Mouse (Mus musculus): ENCODE results near the gene Ank. TPM values are rescaled to one million over a fixed set of nuclear protein-coding genes. Genes with fewer than 3 reads are reported as not detected.
"Not testable (repeated sequence)": the region's sequence is repeated elsewhere in the genome, so short reads cannot be mapped to it uniquely, and the experiment has no call there.

The Ank gene
- 100 to 1,000 TPM; 109 TPM for total RNA-seq (2021)

DNA sequence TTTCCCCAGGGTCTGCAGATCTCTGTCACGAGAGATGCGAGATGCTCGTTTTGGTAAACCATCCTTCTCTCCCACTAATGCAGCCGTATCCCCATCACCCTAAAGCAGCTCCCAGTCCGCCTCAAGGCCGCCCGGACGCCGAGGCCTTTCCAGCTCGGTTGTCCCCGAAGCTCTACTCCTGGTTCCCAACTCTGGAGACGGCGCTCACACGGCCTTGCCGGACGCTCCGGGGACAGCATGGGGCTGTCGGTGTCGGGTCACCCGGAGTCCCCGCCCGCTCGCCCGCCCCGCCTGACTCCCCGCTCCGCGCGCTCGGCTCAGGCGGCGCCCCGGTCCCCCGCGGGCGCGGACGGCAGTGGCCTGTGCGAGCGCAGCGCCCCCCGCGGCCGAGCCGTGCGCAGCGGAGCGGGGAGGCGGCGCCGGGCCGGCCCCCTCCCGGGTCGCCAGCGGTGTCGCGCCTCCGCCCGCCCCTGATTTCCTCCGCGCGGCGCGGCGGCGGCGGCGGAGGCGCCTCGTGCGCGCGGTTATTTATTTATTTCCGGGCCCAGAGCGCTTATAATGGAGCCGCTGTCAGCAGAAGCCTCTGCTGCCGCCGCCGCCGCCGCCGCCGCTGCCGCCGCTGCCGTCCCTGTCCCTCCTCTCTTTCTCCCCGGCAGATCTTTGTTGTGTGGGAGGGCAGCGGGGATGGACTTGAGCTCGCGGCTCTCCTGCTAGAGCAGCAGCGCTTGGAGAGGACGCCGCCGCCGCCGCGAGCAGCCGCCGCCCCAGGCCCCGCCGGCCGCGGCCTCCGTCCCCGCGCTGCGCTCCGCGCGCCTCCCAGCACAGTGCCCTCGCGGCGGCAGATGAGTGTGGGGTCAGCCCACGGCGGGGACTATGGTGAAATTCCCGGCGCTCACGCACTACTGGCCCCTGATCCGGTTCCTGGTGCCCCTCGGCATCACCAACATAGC, at the start of gene Ank:
Gene Ank (plus strand): TSS at position 547 of the 950 bp plus-strand sequence.
- peak; percentile 75 for DNase-seq
- intact Hi-C loops (cut with DNase I): loop anchor here (2.0 to 10.0 kb wide), 2 partner anchors 118 to 142 kb away; no protein-coding TSS in a partner anchor

DNA sequence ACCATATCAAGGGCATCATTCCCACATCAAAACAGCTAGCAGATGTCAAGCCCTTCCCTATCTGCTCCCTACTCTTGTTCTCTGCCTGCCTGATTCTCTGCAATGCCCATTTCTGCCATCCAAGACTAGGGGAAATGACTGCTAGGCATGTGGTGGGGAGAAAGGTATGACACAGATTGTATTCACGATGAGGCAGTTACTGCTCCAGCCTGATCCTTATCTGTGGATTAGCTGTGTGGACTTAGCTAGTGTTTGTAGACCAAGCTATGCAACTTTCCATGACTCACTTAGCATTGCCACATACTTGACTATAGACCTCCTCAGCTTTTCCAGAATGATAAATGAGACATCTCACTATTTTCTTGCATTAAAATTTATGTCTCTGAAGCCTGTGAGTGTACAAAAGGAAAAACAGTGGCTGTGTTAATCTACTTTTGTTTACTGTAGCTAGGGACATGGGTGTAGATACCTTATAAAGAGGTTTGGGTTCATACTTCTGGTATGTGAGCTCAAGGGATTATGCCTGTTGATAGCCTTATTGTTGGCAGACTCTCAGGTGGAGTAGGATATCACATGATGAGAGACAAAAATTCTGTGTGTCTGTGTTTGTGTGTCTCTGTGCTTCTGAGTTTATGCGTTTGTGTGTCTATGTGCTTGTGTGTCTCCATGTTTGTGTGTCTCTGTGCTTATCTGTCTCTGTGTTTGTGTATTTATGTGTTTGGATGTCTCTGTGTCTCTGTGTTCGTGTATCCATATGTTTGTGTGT, 47.7 kb upstream of the Ank start:
- no peak for DNase-seq
- intact Hi-C loops (cut with DNase I): no loop called here

DNA sequence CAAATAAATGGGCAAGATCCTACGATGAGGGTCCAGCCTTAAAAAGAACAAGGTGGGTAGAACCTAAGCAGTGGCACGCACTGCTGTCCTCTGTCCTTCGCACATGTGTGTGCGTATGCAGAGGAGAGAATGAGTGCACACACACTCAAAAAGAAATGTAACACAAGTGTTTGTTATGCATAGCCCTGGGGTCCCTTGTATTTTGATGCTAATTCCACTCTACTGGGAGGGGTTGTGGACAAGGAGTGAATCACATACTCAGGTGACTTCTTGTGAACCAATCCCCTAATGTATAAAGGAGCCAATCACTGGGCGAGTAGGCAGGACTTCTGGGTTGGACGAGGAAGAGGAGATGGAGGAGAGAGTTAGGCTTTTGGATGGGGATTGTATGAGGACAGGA, 44.9 kb upstream of the Ank start:
- intact Hi-C loops (cut with DNase I): no loop called here
- DNase-seq: no peak

DNA sequence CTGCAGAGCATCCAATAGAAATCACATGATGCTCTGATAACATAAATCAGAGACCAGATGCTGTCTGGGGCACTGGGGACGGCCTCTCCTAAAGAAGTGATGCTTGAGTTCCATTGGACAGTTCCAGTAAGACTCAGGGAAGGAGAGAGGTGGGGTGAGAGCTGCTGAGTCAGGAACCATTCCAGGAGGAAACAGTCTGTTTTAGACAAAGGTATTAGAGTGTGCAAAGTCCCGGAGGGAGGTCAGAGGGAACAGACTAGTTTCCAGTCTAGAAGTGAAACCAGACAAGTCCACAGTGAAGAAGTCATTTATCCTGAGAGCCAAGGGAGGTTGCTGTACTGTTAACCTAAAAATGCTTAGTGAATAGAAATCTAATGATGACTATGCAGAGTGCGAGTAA, 38.9 kb upstream of the Ank start:
- intact Hi-C loops (cut with DNase I): no loop called here
- no peak for DNase-seq

DNA sequence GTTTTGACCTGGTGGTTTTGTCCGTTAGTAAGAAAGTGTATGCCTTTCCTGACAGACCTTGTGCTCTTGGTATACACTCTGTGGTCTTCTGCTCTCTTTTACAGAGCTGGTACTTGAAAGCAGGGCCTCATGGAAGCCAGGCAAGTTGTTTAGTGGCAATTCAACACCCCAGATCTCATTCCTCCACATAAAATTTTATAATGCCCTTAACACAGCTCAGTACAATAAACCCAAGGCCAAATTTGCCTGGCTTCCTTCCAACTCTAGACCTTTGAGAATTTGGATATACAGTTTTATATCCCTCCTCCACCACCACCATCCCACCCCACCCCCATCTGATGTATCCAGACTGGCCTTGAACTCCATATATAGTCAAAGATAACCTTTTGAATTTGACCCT, 36.2 kb upstream of the Ank start:
- intact Hi-C loops (cut with DNase I): no loop called here
- DNase-seq: no peak

DNA sequence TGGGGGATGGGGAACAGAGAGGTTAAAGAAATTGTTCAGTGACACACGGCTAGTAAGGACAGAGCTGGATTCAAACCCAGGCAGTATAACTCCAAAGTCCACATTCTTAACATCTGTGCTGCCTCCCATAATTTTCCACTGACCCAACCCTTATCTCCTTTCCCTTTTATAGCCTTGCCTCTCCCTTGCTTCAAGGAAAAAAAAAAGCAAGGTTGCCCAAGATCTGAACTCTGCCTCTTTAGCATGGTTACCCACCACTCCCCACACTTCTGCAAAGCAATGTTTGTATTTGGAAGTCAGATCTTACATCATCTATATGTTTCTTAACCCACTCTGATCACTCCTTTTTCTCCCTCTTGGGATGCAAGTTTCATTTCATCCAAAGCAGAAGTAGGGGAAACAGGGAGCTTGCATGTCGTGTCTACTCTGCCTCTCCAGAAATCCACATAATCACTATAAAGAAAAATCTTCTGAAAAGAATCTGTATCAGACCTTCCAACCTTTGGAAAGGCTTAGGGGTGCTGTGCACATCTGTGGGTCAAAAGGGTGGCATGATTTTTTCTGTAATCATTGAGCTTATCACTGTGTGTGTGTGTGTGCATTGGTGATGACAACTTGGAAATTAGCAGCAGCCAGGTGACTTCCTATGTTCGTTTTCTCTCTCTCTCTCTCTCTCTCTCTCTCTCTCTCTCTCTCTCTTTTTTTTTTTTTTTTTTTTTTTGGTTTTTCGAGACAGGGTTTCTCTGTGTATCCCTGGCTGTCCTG, 33.4 kb upstream of the Ank start:
- intact Hi-C loops (cut with DNase I): no loop called here
- DNase-seq: no peak

DNA sequence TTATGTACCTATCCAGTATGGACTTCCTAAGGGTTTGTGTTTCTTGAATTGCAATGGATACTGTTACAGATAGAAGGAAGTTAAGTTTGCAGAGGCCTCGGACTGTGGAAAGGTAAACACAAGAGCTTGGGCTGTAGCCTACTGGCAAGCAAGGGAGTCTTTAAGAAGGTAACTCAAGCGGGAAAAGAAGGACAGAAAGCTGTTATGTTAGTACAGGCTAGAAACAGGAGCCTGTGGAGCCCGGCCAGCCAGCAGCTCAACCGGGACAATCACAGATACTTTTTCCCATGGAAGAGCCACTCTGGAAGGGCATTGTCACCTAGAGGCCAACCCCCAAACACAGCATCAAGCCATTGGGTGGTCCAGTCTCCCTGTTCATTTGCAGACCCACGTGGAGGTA, 31.1 kb upstream of the Ank start:
- no peak for DNase-seq
- intact Hi-C loops (cut with DNase I): no loop called here

DNA sequence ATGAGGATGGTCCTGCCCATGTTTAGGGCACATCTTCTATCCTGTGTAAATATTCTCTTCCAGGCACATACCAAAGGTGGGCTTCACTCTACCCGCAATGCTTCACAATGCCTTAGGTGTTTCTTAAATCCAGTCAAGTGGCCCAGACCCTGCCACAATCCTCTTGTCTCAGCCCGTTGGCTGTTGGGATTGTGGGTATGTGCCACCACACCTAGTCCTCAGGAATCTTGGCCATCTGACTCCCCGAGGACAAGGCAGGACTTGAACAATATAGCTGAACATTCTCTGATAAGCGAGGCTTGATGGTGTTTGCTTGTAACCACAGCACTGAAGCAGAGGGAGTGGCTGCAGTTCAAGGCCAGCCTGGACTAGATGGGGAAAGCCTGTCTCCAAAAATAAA, 30.3 kb upstream of the Ank start:
- DNase-seq: no peak
- intact Hi-C loops (cut with DNase I): no loop called here

DNA sequence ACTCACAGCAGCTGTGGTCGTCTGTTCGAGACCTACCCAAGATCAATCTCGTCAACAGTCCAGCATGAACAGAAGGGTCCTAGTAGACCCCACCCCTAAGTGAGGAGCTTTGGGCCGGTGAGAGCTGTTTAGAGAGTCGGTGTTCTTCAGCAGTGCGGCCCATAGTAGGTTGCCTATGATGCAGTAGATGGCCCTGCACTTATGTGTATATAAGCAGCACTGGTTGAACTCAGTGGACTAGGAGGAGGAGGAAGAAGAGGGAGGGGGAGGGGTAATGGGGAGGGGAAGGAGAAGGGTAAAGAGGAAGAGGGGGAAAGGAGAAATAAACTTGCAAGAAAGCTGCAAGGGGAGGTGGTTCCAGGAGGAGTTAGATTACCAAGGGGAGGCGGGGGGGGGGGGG, 25.4 kb upstream of the Ank start:
- intact Hi-C loops (cut with DNase I): no loop called here
- DNase-seq: no peak

DNA sequence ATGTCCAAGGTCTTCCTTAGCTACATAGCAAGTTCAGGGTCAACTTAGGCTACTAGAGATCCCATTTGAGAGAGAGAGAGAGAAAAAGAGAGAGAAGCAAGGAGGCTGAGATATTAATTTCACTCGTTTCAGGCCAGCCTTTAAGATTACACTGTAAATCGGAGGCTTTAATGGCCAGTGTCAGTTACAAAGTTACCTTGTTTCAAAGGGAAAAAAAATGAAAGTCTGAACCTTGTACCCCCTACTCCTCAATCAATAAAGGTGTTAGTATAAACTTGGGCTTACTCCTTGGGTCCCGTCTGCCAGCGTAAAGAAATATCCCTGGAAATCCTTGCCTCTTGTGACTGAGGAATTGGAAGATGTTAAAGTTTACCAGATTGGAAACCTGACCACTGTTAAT, 24.9 kb upstream of the Ank start:
- intact Hi-C loops (cut with DNase I): no loop called here
- DNase-seq: no peak

DNA sequence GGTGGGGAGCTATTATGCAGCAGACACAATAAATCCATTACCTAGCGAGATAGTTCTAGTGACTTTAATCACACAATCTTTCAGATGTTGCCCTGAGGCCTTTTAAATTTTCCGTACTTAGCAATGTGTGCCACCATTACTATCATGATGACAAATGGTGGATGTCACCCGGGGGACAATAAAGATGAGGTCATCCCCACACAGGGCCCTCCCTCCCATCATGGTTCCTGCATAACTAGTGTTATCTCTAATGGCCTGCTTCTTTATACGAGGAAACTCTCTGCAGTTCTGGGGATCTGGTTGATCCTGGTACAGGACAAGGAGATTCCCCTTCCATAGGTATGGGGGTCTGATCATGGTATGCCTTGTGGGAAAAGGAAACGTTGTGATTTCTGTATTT, 24.5 kb upstream of the Ank start:
- DNase-seq: no peak
- intact Hi-C loops (cut with DNase I): no loop called here

DNA sequence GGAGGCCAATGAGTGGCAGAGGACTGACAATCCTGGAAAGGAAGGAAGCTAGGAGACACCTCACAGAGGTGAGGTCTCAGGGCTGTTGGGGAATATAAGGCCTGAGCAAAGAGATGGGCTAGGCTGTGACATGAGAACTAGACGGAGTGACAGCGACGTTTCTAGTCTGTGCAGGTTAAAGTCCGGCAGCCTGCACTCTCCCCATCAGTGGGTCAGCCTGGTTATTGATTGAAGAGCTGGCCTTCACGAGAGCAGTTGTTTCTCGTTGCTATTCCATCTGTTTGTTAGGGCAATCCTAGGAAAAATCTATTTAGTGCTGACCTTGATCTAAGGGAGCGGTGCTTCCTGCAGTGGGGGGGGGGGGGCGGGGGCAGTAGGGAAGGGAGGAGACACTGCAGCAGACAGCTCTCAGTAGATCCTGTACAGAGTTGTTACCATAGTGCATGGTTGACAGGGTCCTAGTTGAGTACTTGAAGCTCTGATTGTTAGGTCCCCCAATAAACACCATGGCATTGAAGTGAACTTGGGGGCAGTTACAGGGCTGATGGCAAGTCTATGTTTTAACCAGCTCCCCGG, 21.6 kb upstream of the Ank start:
- intact Hi-C loops (cut with DNase I): no loop called here
- DNase-seq: no peak

DNA sequence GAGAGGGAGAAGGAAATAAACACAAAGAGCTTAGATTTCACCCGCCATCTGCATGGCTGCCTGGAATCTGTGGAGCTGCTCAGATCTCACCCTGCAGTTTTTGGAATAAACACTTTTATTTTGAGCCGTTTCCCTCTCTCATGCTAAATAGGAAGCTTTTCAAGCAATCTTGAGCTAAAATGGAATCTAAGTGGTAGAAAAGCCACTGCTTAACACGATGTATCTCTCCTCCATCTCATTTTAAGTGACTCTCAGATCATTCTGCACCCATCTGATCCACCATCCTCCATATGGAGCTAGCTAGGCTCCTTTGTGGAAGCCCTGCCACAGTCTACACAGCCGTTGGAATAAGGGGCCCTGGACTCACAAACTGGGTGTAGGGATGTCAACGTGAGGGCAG, 15.8 kb upstream of the Ank start:
- intact Hi-C loops (cut with DNase I): no loop called here
- DNase-seq: no peak

DNA sequence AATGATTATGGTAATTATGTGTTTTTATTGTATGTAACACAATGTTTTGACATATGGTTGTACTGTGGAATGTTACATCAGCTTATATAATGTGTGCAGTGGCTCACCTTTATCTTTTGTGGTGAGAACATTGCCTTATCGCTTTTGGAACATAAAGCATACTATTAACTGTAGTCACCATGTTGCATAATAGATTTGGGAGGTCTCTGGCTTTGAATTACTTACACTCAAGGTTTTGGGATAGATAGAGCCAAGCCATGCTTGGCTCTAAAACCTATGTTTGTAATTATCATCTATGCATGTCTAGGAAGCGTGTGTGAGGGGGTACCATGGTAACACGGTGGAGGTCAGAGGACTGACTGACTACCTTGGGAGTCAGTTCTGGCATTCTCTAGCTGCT, 14.7 kb upstream of the Ank start:
- intact Hi-C loops (cut with DNase I): no loop called here
- DNase-seq: no peak

DNA sequence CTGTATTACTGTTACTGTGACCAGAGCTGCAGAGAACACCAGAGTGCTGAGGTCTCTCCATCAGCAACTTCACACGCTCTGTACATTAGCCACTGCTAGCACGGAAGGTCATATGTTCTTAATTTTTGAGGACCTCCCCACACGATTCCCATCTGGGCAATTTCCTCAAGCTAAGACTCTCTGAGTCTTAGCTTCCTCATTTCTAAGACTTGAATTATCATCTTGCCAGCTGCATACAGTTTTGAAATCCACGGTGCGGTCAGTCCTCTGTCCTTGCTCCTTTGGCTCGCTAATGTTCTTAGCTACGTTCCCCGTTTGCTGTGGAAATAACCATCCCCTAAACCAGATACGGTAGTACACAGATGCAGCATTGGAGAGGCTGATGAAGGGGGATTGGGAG, 14.0 kb upstream of the Ank start:
- DNase-seq: no peak

DNA sequence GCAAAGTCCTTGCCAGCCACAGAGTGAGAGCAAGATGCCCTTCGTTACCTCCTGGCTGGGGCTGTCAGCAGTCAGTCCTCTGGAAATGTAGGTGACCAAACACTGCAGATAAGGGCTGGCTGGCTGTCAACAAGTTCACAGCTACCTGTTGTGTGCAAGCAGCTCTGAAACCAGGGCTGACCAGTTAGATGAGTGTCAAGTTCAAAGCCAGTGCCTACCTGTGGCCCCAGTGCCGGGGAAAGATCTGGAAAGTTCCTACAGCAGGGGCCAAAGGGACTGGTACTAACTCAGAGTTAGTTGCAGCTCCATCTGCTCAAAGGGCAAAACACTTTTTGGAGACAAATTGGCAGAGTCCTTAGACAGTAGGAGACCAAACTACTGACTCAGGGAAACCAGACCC, 9.5 kb upstream of the Ank start:
- intact Hi-C loops (cut with DNase I): no loop called here
- DNase-seq: no peak

More for the DNA sequence above, 14.0 kb upstream of the Ank start:
- intact Hi-C loops (cut with DNase I): no loop called here

DNA sequence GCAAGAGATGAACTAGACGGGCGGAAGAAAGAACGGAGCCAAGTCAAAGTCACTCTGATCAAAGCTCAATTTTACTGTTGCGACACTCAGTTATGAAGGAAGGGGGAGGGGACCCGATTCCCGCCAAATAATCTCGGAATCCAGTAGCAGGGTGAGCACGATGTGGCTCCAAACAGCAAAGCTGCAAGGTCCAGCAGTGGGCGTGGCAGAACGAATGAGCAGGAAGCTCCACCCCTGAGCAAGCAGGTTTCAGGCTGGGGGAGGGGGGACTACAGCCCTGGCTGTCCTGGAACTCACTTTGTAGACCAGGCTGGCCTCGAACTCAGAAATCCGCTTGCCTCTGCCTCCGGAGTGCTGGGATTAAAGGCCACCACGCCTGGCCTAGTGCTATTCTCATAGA, 6.7 kb upstream of the Ank start:
- intact Hi-C loops (cut with DNase I): loop anchor here (10.0 kb wide), 1 partner anchor 125 kb away; no protein-coding TSS in a partner anchor
- not testable (repeated sequence) for DNase-seq

DNA sequence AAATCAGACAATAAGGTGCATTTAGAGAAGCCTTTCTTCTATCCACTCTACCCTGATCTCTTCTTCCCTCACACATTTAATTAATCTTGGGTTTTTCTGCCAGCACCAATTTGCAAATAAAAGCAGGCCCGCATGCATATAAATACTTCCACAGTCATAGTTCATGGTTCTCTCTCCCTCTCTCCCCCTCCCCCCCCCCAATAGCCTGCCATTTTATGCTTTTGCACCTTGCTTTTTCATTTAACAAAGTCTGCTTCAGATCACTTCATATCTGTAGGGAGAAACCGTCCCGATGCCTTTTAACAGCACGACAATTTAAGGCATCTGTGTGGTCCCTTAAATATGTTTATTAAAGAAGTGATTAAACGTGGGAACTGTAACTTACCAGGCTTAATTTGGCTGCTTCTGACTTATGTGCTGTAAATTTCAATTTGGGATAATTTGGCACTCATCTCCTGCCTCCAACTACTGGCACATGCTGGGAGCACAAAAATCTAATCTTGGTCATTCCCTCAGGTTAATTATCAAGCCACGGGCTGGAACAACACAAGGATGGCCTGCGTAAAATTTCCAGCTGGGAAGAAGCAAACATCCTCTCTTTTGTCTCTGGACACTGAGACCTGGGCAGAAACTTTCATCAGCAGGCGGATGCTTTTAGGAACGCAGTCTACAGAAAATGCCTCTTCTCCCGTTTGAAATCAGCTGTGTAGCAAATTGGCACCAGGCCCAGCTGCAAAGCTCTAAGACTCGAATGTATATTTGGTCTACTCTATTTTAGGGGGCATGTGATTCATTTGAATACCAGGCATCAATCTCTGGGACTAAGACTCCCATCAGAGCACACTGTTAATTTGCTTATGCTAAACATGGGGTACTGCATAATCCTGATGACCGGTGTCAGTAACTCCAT, 4.9 kb upstream of the Ank start:
- intact Hi-C loops (cut with DNase I): loop anchor here (10.0 kb wide), 1 partner anchor 123 kb away; no protein-coding TSS in a partner anchor
- peak; percentile 31 for DNase-seq

DNA sequence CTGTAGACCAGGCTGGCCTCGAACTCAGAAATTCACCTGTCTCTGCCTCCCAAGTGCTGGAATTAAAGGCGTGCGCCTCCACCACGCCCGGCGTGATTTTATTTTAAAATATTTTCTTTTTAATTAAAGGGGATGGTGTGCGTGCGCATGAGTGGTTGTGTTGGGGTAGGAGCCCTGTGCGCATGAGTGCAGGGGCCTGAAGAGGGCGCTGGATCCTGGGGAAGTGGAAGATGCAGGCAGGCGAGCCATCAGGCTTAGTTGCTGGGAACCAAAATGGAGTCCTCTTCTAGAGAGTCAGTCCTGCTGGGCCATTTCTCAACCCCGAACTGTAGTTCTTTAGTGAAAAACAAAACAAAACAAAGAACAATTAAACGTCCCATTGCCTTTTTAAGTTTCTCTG, 2.6 kb upstream of the Ank start:
- DNase-seq: no peak
- intact Hi-C loops (cut with DNase I): loop anchor here (10.0 kb wide), 1 partner anchor 121 kb away; no protein-coding TSS in a partner anchor

Data from left cerebral cortex, postnatal 4 days (tissue).